Mouse (Mus musculus): ENCODE data around the gene Lmx1a.

- TF ChIP-seq POLR2A (IDR thresholded peaks at IDR 0.05; ENCODE audit: borderline replicate concordance, control insufficient read depth, low read depth, low read length): no peak
- TF ChIP-seq CTCF (IDR thresholded peaks at IDR 0.05; ENCODE audit: control insufficient read depth, insufficient read depth, low read length): no peak
Measured at GRCm38 (mm10) chr1:167872028-167872427, 183.0 kb downstream of the Lmx1a start.
